Mouse (Mus musculus) thymus, adult 2 months (tissue): ENCODE measurements around the gene Camkk1. TPM values are rescaled to one million over a fixed set of nuclear protein-coding genes. Genes with fewer than 3 reads are reported as not detected.

Experiments
- DNase-seq: peaks from one replicate; pipeline ENCODE4 v3.0.0; 2021
- H3K27ac ChIP-seq: fragments of 200-500 bp; 2 replicates; pipeline ENCODE4 v1.5.1; 2012; ENCODE audit warnings: low read length, control low read depth; ENCODE audit not compliant: control insufficient read depth, insufficient read depth
- H3K27me3 ChIP-seq: fragments of 200-500 bp; 2 replicates; pipeline ENCODE4 v1.6.1; 2012; ENCODE audit warnings: mild to moderate bottlenecking, low read length, moderate library complexity, mixed read lengths; ENCODE audit not compliant: control insufficient read depth, insufficient read depth
- H3K36me3 ChIP-seq: fragments of 200-500 bp; 2 replicates; pipeline ENCODE4 v1.6.1; 2012; ENCODE audit warnings: mild to moderate bottlenecking, low read length, moderate library complexity; ENCODE audit not compliant: control insufficient read depth, insufficient read depth
- H3K4me1 ChIP-seq: fragments of 200-500 bp; replicated peaks from 2 replicates; pipeline ENCODE4 v1.6.1; 2012; ENCODE audit warnings: low read length; ENCODE audit not compliant: control insufficient read depth, insufficient read depth
- H3K4me3 ChIP-seq: fragments of 200-500 bp; 2 replicates; pipeline ENCODE4 v1.5.1; 2012; ENCODE audit warnings: mild to moderate bottlenecking, low read length, control low read depth, moderate library complexity; ENCODE audit not compliant: control insufficient read depth, insufficient read depth
- CTCF ChIP-seq: fragments of 200-500 bp; IDR thresholded peaks from 2 replicates; pipeline ENCODE4 v1.5.1; 2012; ENCODE audit warnings: mild to moderate bottlenecking, control low read depth, low read length, moderate library complexity, borderline replicate concordance; ENCODE audit not compliant: control insufficient read depth, poor library complexity, insufficient read depth; ENCODE audit errors: extremely low read depth
- POLR2A ChIP-seq: fragments of 200-500 bp; IDR thresholded peaks from 2 replicates; pipeline ENCODE4 v1.6.1; 2012; ENCODE audit warnings: mild to moderate bottlenecking, low read length, control low read depth, moderate library complexity; ENCODE audit not compliant: control insufficient read depth, poor library complexity, insufficient read depth; ENCODE audit errors: extremely low read depth
- WGBS: fragments of 180-500 bp; shearing (Covaris S2); methylation state at CpG from one replicate; pipeline ENCODE4 v1.1.7; 2018; 5-methylcytosine and 5-hydroxymethylcytosine counted together
- polyA plus RNA-seq: library from polyadenylated mRNA; depleted of rRNA; stranded (reverse); fragments of >200 nt; gene quantifications from 2 replicates; pipeline ENCODE4 v1.2.3, GENCODE M21; 2012

Camkk1 gene
- polyA plus RNA-seq, 1 experiment, result 40.0 TPM

GRCm38 (mm10) chr11:72997529-72998326 is 21.1 kb upstream of the Camkk1 start:
- H3K27ac ChIP-seq, result no peak overlapping the region
- no peak for DNase-seq
- peaks cover 1% of the 10 kb centered on the region; the same call in 1 of the 2 replicates for H3K36me3 ChIP-seq
- no peaks in the 10 kb centered on the region; the same call in 1 of the 2 replicates for H3K4me1 ChIP-seq
- H3K4me3 ChIP-seq, result no peak overlapping the region
- H3K27me3 ChIP-seq, result no peaks in the 10 kb centered on the region
- 68% methylated on average over 13 of the region's 13 CpGs for WGBS
- TF ChIP-seq CTCF (no peak), POLR2A (no peak)

- no peaks in the 10 kb centered on the region for H3K36me3 ChIP-seq
- no peaks in the 10 kb centered on the region for H3K27me3 ChIP-seq
- WGBS, result 32% methylated on average over 8 of the region's 8 CpGs
- DNase-seq, result no peak
- no peak within 1 kb of the TSS for H3K4me3 ChIP-seq
- no peak within 1 kb of the TSS for H3K27ac ChIP-seq
- no peak for TF ChIP-seq POLR2A
- no peak for TF ChIP-seq CTCF
- H3K4me1 ChIP-seq, result no peaks in the 10 kb centered on the region; the same call in 1 of the 2 replicates
These were observed 20.0 kb upstream of the Camkk1 start, which contains the start of gene P2rx1 for GRCm38 (mm10) chr11:72998771-72999170. P2rx1 (plus strand) TSS chr11:72999103.

GRCm38 (mm10) chr11:73001029-73001428 is 17.8 kb upstream of the Camkk1 start:
- DNase-seq, result peak; percentile 79
- Histone ChIP-seq H3K27ac (no peak overlapping the region), H3K4me3 (no peak overlapping the region), H3K4me1 (no peaks in the 10 kb centered on the region; the same call in 1 of the 2 replicates), H3K36me3 (no peaks in the 10 kb centered on the region), H3K27me3 (no peaks in the 10 kb centered on the region)
- TF ChIP-seq POLR2A, result no peak
- TF ChIP-seq CTCF, result peak; percentile 78; the same call in 1 of the 2 replicates
- 23% methylated on average over 6 of the region's 6 CpGs for WGBS

GRCm38 (mm10) chr11:73006377-73006776 is 12.4 kb upstream of the Camkk1 start:
- peak; percentile 72 for DNase-seq
- no peak overlapping the region for H3K27ac ChIP-seq
- TF ChIP-seq POLR2A, result no peak
- TF ChIP-seq CTCF, result no peak
- no peak overlapping the region for H3K4me3 ChIP-seq
- peaks cover 32% of the 10 kb centered on the region for H3K4me1 ChIP-seq
- no peaks in the 10 kb centered on the region for H3K27me3 ChIP-seq
- no peaks in the 10 kb centered on the region for H3K36me3 ChIP-seq
- 21% methylated on average over 2 of the region's 2 CpGs for WGBS

- Histone ChIP-seq H3K4me1 (peaks cover 35% of the 10 kb centered on the region), H3K27me3 (no peaks in the 10 kb centered on the region), H3K27ac (no peak overlapping the region), H3K36me3 (no peaks in the 10 kb centered on the region), H3K4me3 (no peak overlapping the region)
- TF ChIP-seq POLR2A (no peak), CTCF (no peak)
- 79% methylated on average over 3 of the region's 3 CpGs for WGBS
- no peak for DNase-seq
These were observed 11.7 kb upstream of the Camkk1 start for GRCm38 (mm10) chr11:73007113-73007512.

- H3K27ac ChIP-seq, result no peak overlapping the region
- peaks cover 43% of the 10 kb centered on the region for H3K4me1 ChIP-seq
- no peaks in the 10 kb centered on the region for H3K27me3 ChIP-seq
- 74% methylated on average over 11 of the region's 11 CpGs for WGBS
- peak; percentile 79 for DNase-seq
- TF ChIP-seq CTCF (peak; percentile 86), POLR2A (no peak)
- no peak overlapping the region for H3K4me3 ChIP-seq
- no peaks in the 10 kb centered on the region for H3K36me3 ChIP-seq
These were observed 10.9 kb upstream of the Camkk1 start for GRCm38 (mm10) chr11:73007698-73008481.
